Mouse (Mus musculus) midbrain, postnatal 0 days (tissue): Measurements from ENCODE around the gene Slc1a3. TPM values are rescaled to one million over a fixed set of nuclear protein-coding genes. Genes with fewer than 3 reads are reported as not detected.
A peak's percentile ranks its signal among the peaks of the same experiment; 100 is the strongest.

ENCODE experiments used
- ATAC-seq: fragments of 200-750 bp; cut with Nextera tagmentation; 2 replicates; pipeline ENCODE4 v1.8.0; 2017; ENCODE audit warnings: moderate number of reproducible peaks, mild to moderate bottlenecking, moderate TSS enrichment, moderate library complexity; ENCODE audit not compliant: low FRiP score
- DNase-seq: peaks from one replicate; pipeline ENCODE4 v3.0.0-alpha.2; 2015; ENCODE audit warnings: low spot score
- H3K27ac ChIP-seq: fragments of 300-500 bp; sonication (generic); 2 replicates; pipeline ENCODE4 v1.5.1; 2014; ENCODE audit warnings: low read depth, mild to moderate bottlenecking, low read length, mixed read lengths
- H3K27me3 ChIP-seq: fragments of 300-500 bp; sonication (generic); 2 replicates; pipeline ENCODE4 v1.6.1; 2014; ENCODE audit warnings: low read length, control low read depth, mixed read lengths; ENCODE audit not compliant: insufficient read depth
- H3K36me3 ChIP-seq: fragments of 300-500 bp; sonication (generic); 2 replicates; pipeline ENCODE4 v1.6.1; 2014; ENCODE audit warnings: low read length, control low read depth, mixed read lengths; ENCODE audit not compliant: insufficient read depth
- H3K4me1 ChIP-seq: fragments of 300-500 bp; sonication (generic); 2 replicates; pipeline ENCODE4 v1.6.1; 2014; ENCODE audit warnings: mild to moderate bottlenecking, control low read depth, antibody characterized with exemption, low read length, mixed read lengths; ENCODE audit not compliant: insufficient read depth
- H3K4me2 ChIP-seq: fragments of 300-500 bp; sonication (generic); 2 replicates; pipeline ENCODE4 v1.6.1; 2014; ENCODE audit warnings: low read depth, mild to moderate bottlenecking, low read length, mixed read lengths; ENCODE audit not compliant: poor library complexity, severe bottlenecking
- H3K4me3 ChIP-seq: fragments of 300-500 bp; sonication (generic); 2 replicates; pipeline ENCODE4 v1.5.1; 2014; ENCODE audit warnings: low read depth, mild to moderate bottlenecking, low read length, moderate library complexity
- H3K9ac ChIP-seq: fragments of 300-500 bp; sonication (generic); replicated peaks from 2 replicates; pipeline ENCODE4 v1.6.1; 2014; ENCODE audit warnings: mild to moderate bottlenecking, low read length, moderate library complexity, mixed read lengths; ENCODE audit not compliant: poor library complexity, severe bottlenecking
- H3K9me3 ChIP-seq: fragments of 300-500 bp; sonication (generic); 2 replicates; pipeline ENCODE4 v1.6.1; 2016; ENCODE audit warnings: low read length, control low read depth
- CTCF ChIP-seq: IDR thresholded peaks from 2 replicates; pipeline ENCODE4 v1.5.1; 2016; ENCODE audit warnings: antibody characterized with exemption, mild to moderate bottlenecking
- WGBS: fragments of 180-500 bp; shearing (Covaris S2); extraction: QIAGEN DNeasy Blood & Tissue Kit; methylation state at CpG from one replicate; pipeline ENCODE4 v1.1.7; 2014; 5-methylcytosine and 5-hydroxymethylcytosine counted together
- polyA plus RNA-seq: library from polyadenylated mRNA; unstranded; fragments of >200 nt; fragmentation: Nextera tagmentation; extraction: Ambion mirVana; gene quantifications from 2 replicates; pipeline ENCODE4 v1.2.1, GENCODE M21; 2015
- total RNA-seq: library from RNA; depleted of rRNA; stranded (reverse); fragments of >200 nt; gene quantifications from 2 replicates; pipeline ENCODE4 v1.2.3, GENCODE M21; 2014

Slc1a3 gene
- total and polyA plus RNA-seq, 2 experiments from 2014 or later = 147 to 195 TPM

- Histone ChIP-seq H3K9me3 (no peaks in the 10 kb centered on the region), H3K27ac (peak overlapping the region; percentile 63), H3K27me3 (no peaks in the 10 kb centered on the region), H3K4me2 (no peak overlapping the region), H3K36me3 (no peaks in the 10 kb centered on the region), H3K4me3 (no peak overlapping the region), H3K9ac (no peak overlapping the region), H3K4me1 (peaks cover 4% of the 10 kb centered on the region; the same call in 1 of the 2 replicates)
- no peak for DNase-seq
- 43% methylated on average over 4 of the region's 4 CpGs for WGBS
- no peak for ATAC-seq
- TF ChIP-seq CTCF = no peak
These were observed 50.6 kb downstream of the Slc1a3 start for GRCm38 (mm10) chr15:8659977-8660376.

- no peak overlapping the region for H3K9ac ChIP-seq
- H3K27me3 ChIP-seq = no peaks in the 10 kb centered on the region
- DNase-seq (peak; percentile 84), ATAC-seq (peak; percentile 89)
- H3K4me2 ChIP-seq = no peak overlapping the region
- WGBS = 14% methylated on average over 8 of the region's 8 CpGs
- no peaks in the 10 kb centered on the region for H3K36me3 ChIP-seq
- no peak overlapping the region for H3K4me3 ChIP-seq
- peak overlapping the region; percentile 63 for H3K27ac ChIP-seq
- TF ChIP-seq CTCF = no peak
- H3K4me1 ChIP-seq = peaks cover 4% of the 10 kb centered on the region; the same call in 1 of the 2 replicates
- H3K9me3 ChIP-seq = no peaks in the 10 kb centered on the region
These were observed 51.0 kb downstream of the Slc1a3 start for GRCm38 (mm10) chr15:8659483-8659971.

GRCm38 (mm10) chr15:8658086-8658980 is 52.2 kb downstream of the Slc1a3 start:
- Histone ChIP-seq H3K27me3 (no peaks in the 10 kb centered on the region), H3K36me3 (no peaks in the 10 kb centered on the region), H3K9me3 (no peaks in the 10 kb centered on the region), H3K4me2 (no peak overlapping the region), H3K27ac (no peak overlapping the region), H3K9ac (no peak overlapping the region), H3K4me3 (no peak overlapping the region), H3K4me1 (peaks cover 3% of the 10 kb centered on the region; the same call in 1 of the 2 replicates)
- TF ChIP-seq CTCF = no peak
- DNase-seq (peak; percentile 46), ATAC-seq (no peak)
- WGBS = 55% methylated on average over 8 of the region's 8 CpGs

- Histone ChIP-seq H3K27ac (no peak overlapping the region), H3K4me1 (no peaks in the 10 kb centered on the region), H3K4me3 (no peak overlapping the region), H3K9ac (no peak overlapping the region), H3K36me3 (no peaks in the 10 kb centered on the region), H3K27me3 (no peaks in the 10 kb centered on the region), H3K9me3 (no peaks in the 10 kb centered on the region), H3K4me2 (no peak overlapping the region)
- TF ChIP-seq CTCF = no peak
- ATAC-seq (no peak), DNase-seq (no peak)
- 64% methylated on average over 9 of the region's 9 CpGs for WGBS
These were observed 55.3 kb downstream of the Slc1a3 start for GRCm38 (mm10) chr15:8655251-8655650.

GRCm38 (mm10) chr15:8652637-8653036 is 57.9 kb downstream of the Slc1a3 start:
- no peak for TF ChIP-seq CTCF
- H3K36me3 ChIP-seq = no peaks in the 10 kb centered on the region
- H3K27ac ChIP-seq = no peak overlapping the region
- WGBS = 81% methylated on average over 8 of the region's 8 CpGs
- DNase-seq (peak; percentile 40), ATAC-seq (peak; percentile 70; the same call in 1 of the 2 replicates)
- H3K9me3 ChIP-seq = no peaks in the 10 kb centered on the region
- no peak overlapping the region for H3K4me2 ChIP-seq
- H3K4me3 ChIP-seq = no peak overlapping the region
- no peaks in the 10 kb centered on the region for H3K4me1 ChIP-seq
- no peaks in the 10 kb centered on the region for H3K27me3 ChIP-seq
- no peak overlapping the region for H3K9ac ChIP-seq
